Mouse (Mus musculus) c-Kit-negative CD71-positive TER-119-positive erythroid progenitor cells, embryonic 14.5 days (primary cell): ENCODE results near the gene Madcam1.
A peak's percentile ranks its signal among the peaks of the same experiment; 100 is the strongest.

ENCODE experiments used
- DNase-seq: peaks from one replicate; pipeline ENCODE4 v3.0.0-alpha.2; 2013; ENCODE audit warnings: low read depth, low spot score

Gene Madcam1

GRCm38 (mm10) chr10:79668076-79668475, 3.7 kb downstream of the Madcam1 start:
- no peak for DNase-seq

GRCm38 (mm10) chr10:79668771-79669575, 4.6 kb downstream of the Madcam1 start, which contains the start of gene Tpgs1:
Gene Tpgs1, plus strand, starts transcription at chr10:79669369.
- DNase-seq, result peak; percentile 83

GRCm38 (mm10) chr10:79669576-79670057, 5.3 kb downstream of the Madcam1 start:
- DNase-seq, result no peak

- DNase-seq, result no peak
Observed at GRCm38 (mm10) chr10:79670071-79670888, 5.9 kb downstream of the Madcam1 start.

- no peak for DNase-seq
Observed at GRCm38 (mm10) chr10:79671396-79672087, 7.2 kb downstream of the Madcam1 start.

GRCm38 (mm10) chr10:79672088-79672455, 7.7 kb downstream of the Madcam1 start:
- no peak for DNase-seq

- DNase-seq, result no peak
Observed at GRCm38 (mm10) chr10:79673054-79673453, 8.7 kb downstream of the Madcam1 start.

- no peak for DNase-seq
Observed at GRCm38 (mm10) chr10:79675346-79676035, 11.1 kb downstream of the Madcam1 start.

- peak; percentile 27 for DNase-seq
Observed at GRCm38 (mm10) chr10:79680606-79681495, 16.5 kb downstream of the Madcam1 start.

- peak; percentile 92 for DNase-seq
Observed at GRCm38 (mm10) chr10:79681591-79682245, 17.4 kb downstream of the Madcam1 start, which contains the start of gene Cdc34. Gene Cdc34, plus strand, starts transcription at chr10:79682195.

GRCm38 (mm10) chr10:79682551-79682915, 18.2 kb downstream of the Madcam1 start:
- DNase-seq, result no peak

GRCm38 (mm10) chr10:79682916-79683582, 18.7 kb downstream of the Madcam1 start:
- peak; percentile 55 for DNase-seq

- no peak for DNase-seq
Observed at GRCm38 (mm10) chr10:79683726-79684640, 19.6 kb downstream of the Madcam1 start.

- no peak for DNase-seq
Observed at GRCm38 (mm10) chr10:79684770-79685600, 20.6 kb downstream of the Madcam1 start.

- no peak for DNase-seq
Observed at GRCm38 (mm10) chr10:79686219-79686618, 21.9 kb downstream of the Madcam1 start.

GRCm38 (mm10) chr10:79686691-79687090, 22.3 kb downstream of the Madcam1 start:
- DNase-seq, result no peak

GRCm38 (mm10) chr10:79687513-79687912, 23.2 kb downstream of the Madcam1 start:
- no peak for DNase-seq
